Mouse (Mus musculus) hematopoietic stem cell, adult 5-6 weeks (primary cell): ENCODE results near the gene Cited2. TPM values are rescaled to one million over a fixed set of nuclear protein-coding genes. Genes with fewer than 3 reads are reported as not detected.
A peak's percentile ranks its signal among the peaks of the same experiment; 100 is the strongest.

ENCODE experiments used
- ATAC-seq, 2 experiments: fragments of 125-278 bp in 1 of 2; replicated peaks in 1 of 2; 2 replicates each; pipeline ENCODE4 v1.8.0; 2016 to 2017; ENCODE audit warnings: inconsistent platforms in 2 of 2, mild to moderate bottlenecking in 2 of 2, moderate number of reproducible peaks in 2 of 2, low read depth in 1 of 2, moderate TSS enrichment in 1 of 2; ENCODE audit not compliant: low FRiP score in 2 of 2, poor library complexity in 2 of 2, severe bottlenecking in 2 of 2, insufficient read depth in 1 of 2, low TSS enrichment in 1 of 2
- total RNA-seq: library from RNA; stranded (forward); fragments of 172-1452, 232-1000 nt; gene quantifications from 2 replicates; pipeline ENCODE4 v1.2.3, GENCODE M21; 2017

The Cited2 gene
- total RNA-seq, 1 experiment from 2014 or later: 68.7 TPM

DNA sequence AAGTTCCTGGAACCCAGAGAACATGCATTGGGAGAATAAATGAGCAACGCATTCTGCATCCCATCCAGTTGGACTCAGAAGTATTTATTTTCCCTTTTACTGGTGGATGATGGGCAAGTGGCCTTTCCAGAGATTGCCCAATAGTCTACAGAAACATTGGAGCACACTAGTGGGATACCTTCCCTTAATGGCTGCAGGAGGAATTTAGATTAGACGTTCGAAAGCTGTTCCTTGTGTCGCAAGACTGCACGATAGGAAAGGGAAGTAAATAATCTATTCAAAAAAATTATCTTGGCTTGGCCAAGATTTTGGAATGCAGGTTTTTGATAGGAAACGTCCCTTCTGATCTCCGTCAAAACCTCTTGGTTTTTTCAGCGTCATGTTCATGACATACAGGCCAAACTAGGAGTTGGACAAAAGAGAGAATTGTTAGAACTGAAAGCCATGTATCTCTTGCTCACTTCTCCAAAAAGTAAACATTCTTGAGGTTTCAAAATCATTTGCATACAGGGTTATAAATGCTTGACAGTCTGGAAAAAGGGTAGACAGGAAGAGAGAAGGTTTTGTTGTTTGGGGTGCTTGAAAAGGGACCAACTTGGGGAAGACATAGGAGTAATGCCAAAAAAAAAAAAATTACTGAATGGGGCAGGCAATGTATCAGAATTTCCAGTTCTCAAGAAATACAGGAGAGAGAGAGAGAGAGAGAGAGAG is 2.0 kb upstream of the Cited2 start:
- no peak for ATAC-seq

DNA sequence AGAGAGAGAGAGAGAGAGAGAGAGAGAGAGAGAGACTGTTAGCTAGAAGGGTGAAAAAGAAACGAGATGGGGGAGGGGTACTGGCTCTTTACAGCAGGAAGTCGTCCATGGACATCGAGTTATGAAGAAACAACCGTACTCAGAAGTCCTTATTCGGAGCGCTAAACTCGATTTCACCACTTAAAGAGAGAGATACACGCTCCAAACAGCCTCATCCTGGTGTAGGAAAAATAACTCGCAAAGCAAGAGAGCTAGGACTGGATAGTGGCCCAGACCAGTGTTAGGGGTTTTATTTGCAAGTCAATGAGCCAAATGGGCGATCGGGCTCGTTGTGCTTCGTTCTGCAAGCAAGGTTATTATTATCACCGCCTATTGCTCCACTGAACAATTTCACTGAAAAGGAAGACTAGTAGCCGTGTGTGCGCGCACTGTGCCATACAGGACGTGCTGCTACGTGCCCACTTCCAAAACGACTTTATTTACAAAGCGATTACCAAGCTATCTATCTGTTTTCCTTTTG is 1.4 kb upstream of the Cited2 start:
- ATAC-seq: 0 out of 4 replicates have a peak, but pooled peaks of 1 of the 2 experiments have one; percentile 0

DNA sequence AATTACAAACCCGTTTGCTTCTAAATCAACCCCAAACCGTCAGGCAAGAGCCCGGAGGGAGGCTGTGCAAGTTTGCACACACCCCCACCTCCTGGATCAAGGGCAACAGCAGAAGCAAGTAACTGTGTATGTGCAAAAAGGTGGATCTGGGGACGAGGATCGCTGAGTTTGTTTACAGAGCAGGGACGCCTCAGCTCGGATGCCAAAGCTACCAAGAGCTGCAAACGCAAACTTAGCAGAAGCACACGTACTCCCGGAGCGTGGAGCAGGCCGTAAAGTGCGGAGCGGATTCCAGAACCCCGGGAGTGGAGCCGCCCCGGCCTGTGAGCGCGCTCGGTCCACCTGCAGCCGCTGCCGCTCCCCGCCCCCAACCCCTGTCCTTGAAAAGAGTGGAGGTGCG is 860 bp upstream of the Cited2 start:
- ATAC-seq: peak; percentile 59 to 60

GRCm38 (mm10) chr10:17723421-17723841 is 413 bp downstream of the Cited2 start:
- ATAC-seq: peak in 1 of 2 experiments; percentile 37; a peak in 1 of 4 replicates

- ATAC-seq: peak in 1 of 2 experiments; percentile 9; a peak in 2 of 4 replicates
These were observed 1.1 kb downstream of the Cited2 start for GRCm38 (mm10) chr10:17723871-17724741.

DNA sequence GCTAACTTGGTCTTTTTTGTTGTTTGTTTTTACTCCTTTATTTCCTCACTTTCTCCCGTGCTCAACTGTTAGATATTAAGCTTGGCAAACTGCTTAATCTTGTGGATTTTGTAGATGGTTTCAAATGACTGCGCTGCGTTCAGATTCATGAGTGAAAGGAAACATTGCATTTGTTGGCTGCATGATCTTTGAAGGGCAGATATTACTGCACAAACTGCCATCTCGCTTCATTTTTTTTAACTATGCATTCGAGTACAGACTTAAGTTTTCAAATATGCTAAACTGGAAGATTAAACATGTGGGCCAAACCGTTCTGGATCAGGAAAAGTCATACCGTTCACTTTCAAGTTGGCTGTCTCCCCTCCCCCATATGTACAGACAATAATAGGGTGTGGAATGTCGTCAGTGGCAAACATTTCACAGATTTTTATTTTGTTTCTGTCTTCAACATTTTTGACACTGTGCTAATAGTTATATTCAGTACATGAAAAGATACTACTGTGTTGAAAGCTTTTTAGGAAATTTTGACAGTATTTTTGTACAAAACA is 2.1 kb downstream of the Cited2 start:
- ATAC-seq: no peak

GRCm38 (mm10) chr10:17725644-17726372 is 2.8 kb downstream of the Cited2 start:
- ATAC-seq: no peak

DNA sequence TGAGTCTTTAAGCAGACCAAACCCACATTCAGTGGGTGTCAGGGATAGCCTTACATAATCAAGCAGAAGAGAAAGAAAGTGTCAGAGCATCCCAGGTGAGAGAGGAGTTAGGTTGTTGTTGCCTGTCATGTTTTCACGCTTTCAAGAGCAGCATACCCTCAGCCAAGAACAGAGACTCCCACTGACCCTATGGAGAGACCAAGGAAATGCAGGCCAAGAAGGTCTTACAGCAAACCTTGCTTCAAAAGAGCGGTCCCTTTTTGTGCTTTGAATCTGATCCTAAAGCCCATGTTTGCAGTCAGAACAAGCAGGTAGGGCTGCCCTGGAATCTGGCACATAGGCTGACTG is 3.3 kb downstream of the Cited2 start:
- no peak for ATAC-seq

DNA sequence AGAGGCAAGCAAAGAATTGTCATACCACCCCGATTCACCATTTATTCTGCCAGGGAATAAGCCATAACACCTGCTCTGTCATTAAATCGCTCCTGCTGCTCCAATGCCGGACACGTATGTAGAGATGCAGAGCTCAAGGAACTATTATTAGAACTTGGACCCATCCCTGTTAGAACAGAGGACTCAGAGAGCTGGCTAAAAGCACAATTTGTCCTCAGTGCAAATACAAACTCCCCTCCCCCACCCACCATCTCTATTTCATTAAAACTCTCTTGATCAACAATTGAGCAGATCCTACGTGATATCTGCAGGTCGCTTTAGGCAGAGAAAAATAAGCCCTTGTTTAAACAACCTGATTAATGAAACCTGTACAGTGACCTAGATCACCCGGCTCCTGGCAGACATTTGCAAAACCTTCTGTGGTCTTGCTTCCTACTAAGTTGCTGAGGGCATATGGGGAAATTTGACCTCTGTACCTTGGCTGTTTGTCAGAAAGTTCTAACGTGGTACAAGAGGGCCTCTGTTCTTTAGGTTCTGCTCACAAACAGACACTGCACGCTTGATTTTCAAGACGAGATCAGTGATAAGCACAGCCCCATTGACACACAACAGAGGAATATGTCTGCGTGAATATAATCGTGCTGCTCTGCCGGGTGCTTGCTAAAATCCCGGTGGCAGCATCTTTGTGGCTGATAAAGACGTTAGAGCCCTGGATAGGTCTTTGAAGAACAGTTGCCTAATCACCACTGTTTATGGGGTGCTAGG is 4.3 kb downstream of the Cited2 start:
- ATAC-seq: no peak

GRCm38 (mm10) chr10:17727926-17728279 is 4.9 kb downstream of the Cited2 start:
- no peak; a peak in 1 of 4 replicates for ATAC-seq

- ATAC-seq: no peak
These were observed 5.7 kb downstream of the Cited2 start for GRCm38 (mm10) chr10:17728711-17729110.

- ATAC-seq: no peak
These were observed 6.5 kb downstream of the Cited2 start for GRCm38 (mm10) chr10:17729476-17729875.

GRCm38 (mm10) chr10:17733057-17733456 is 10.0 kb downstream of the Cited2 start:
- peak; percentile 65 to 76 for ATAC-seq

- ATAC-seq: no peak
These were observed 19.6 kb downstream of the Cited2 start for GRCm38 (mm10) chr10:17742581-17742980.

DNA sequence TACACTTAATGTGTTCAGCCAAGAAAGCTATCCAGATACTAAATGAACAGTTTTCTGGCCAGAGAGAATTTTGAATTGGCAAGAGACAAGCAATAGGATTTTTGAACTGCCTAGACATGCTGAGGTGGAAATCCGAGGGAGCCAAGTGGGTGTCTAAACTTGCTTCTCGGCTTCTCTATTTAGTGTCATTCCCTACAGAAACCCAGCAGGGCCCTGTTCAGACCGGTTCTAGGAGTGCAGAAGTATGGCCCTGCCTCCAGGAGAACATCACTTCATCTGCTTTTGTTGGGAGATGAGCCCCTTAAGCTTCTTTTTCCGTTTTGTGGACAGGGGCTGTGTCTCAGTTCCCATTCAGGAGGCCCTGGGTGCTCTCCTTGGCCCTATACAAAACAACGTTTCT is 29.5 kb downstream of the Cited2 start:
- no peak for ATAC-seq

GRCm38 (mm10) chr10:17759772-17760171 is 36.8 kb downstream of the Cited2 start:
- ATAC-seq: no peak
